Mouse (Mus musculus): ENCODE measurements around the gene St7.

The St7 gene

DNA sequence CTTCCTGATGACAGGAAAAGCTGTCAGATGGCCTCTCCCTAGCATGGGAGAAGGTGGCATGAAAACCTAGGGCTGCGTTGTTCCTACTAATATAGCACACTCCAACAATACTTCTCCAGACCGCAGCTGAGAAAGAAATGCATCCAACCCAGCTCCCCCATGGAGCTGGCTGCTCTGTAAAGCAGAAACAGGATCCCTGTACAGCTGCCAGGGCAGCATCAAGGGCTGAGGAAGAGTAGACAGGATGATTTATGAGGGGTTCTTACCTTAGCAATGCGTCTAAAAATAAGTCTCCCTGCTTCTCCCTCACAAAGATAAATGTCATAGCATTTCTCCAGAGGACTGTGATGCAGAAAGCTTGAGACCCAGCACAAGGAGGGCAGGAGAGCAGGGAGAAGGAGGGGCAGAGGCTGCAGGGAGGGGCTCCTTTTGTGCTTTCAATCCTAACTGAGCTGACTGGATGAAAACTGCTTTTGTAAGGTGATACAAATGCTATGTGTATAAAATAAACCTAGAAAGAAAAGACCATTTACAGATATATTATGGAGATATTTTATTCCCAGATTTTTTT lies 124.2 kb downstream of the St7 start:
- no peak for DNase-seq (ENCODE audit: low read depth, low spot score)

GRCm38 (mm10) chr6:17823614-17824013 lies 130.9 kb downstream of the St7 start:
- no peak for DNase-seq (ENCODE audit: low read depth, low spot score)

DNA sequence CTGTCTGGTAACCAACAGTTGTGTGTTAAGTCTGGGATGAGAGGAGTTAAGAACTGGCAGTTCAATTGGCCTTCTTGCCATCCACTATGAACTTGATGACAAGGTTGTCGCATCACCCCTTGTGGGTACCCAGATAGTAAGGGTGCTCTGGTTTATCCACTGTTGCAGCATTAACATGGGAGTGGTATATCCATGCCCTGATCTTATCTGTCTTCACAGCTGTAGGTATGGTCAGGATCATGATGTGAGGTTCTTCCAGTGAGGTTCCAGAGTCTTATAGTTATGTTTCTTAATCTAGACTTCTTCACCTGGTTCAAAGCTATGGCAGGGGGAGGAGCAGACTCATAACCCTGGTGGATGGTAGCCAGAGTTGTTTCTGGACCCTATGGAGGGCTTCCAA lies 132.0 kb downstream of the St7 start:
- DNase-seq (ENCODE audit: low read depth, low spot score), result no peak

- DNase-seq (ENCODE audit: low read depth, low spot score), result no peak
These were observed 135.6 kb downstream of the St7 start for GRCm38 (mm10) chr6:17828382-17828781.

GRCm38 (mm10) chr6:17829981-17830380 lies 137.2 kb downstream of the St7 start:
- DNase-seq (ENCODE audit: low read depth, low spot score), result no peak

GRCm38 (mm10) chr6:17834493-17834892 lies 141.8 kb downstream of the St7 start:
- DNase-seq (ENCODE audit: low read depth, low spot score), result peak; percentile 50

DNA sequence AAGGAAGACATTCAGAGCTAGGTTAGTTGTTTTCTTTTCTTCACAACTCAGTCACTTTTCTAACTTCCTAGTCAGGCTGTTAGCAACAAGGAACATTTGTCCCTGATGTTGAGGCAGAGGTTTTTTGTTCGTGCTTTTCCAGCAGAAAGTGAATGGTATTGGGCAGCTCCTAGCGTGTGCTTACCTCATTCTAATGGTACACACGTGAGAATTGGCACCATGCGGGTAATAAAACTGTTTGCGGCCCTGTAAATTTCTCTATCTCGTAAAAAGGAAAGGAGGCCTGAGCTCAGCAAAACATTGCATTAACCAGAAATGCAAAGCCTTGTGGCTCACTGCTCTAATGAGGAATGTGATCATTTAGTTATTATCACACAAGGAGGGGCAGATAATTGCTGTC lies 143.0 kb downstream of the St7 start:
- no peak for DNase-seq (ENCODE audit: low read depth, low spot score)

DNA sequence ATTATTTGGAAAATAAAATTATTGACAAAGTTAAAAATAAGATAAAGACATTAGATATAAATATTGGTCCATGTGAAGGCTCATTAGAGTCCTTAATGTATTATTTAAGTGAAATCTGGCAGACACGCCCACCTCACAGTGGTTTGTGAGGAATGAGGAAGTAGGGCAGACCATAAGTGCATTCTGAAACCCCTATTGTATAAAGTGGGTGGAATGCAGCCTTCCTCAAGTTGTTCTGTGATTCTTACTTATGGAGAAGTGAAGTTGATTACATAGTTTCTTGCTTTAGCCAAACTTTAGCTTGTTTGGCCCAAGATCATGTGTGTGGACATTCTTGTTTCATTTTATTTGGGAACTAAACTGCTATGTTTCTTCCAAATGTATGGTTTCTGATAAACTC lies 144.9 kb downstream of the St7 start:
- DNase-seq (ENCODE audit: low read depth, low spot score), result no peak

DNA sequence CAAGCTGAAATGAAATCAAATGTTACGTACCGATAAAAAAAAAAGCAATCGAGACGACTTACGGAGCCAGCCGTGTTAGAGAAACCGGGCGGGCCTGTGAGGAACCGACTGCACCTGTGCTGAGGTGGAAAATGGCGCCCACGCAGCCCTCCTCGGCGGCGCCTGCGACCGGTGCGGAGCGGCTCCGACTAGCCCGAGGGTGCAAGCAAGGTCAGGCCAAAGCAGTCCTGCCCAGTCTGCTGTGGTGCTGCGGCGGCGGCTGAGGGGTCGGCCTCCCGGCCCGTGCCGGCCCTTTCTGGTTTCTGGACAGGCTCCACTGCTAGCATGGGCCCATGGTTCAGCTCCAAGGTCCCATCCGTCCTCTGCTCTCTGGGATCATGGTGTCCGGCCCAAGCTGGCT lies 147.7 kb downstream of the St7 start:
- DNase-seq (ENCODE audit: low read depth, low spot score), result peak; percentile 62

GRCm38 (mm10) chr6:17842759-17843158 lies 150.0 kb downstream of the St7 start:
- DNase-seq (ENCODE audit: low read depth, low spot score), result peak; percentile 35

DNA sequence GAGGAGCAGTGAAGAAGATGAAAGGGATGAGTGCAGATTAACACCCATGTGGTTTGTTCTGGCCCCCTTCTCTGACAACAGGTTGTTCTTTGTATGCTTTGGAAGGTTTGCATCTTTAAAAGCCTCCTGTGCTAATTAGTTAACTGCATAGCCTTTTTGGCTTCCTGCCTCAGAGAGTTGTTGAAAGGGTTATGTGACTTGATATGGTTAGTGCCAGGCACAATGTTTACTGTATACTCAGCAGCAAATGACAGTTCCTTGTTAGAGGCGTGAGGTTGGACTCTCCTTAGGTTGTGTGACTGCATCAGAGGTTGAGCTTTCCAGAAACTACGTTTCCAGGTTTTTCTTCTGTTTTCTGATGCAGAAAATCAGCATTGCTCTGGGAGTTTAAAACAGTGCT lies 158.6 kb downstream of the St7 start:
- DNase-seq (ENCODE audit: low read depth, low spot score), result no peak

GRCm38 (mm10) chr6:17853587-17854274 lies 161.0 kb downstream of the St7 start:
- DNase-seq (ENCODE audit: low read depth, low spot score), result no peak

DNA sequence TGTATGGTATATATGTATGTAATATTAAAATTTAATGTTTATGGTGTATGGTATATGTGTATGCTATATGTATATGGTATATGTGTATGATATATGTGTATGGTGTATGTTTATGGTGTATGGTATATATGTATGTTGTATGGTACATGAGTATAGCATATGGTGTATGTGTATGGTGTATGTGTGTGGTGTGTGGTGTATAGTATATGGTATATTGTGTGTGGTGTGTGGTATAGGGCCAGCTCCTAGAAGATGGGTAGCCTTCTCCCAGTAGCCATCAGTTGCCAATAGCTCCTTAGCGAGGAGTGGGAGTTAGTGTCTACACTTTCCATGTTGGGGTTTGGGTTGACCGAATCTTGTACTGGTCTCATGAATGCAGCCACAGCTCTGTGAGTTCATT lies 162.9 kb downstream of the St7 start:
- no peak for DNase-seq (ENCODE audit: low read depth, low spot score)

DNA sequence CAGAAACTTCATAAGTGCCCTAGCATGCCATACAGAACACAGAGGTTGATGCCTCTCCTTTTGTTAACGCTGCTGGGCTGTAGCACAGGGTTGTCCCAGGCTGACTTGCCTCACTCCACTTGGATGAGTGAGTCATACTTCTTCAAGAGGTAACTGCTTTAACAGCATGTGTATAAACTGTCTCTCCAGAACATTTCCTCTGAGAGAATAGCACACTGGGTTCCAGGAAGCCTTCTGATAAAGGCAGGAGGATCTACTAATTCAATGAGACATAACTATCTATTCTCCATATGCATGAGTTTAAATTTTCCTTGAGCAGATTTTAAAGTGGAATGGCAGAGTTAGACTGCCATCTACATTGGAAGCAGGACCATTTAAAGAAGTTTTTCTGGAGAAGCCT lies 166.8 kb downstream of the St7 start:
- DNase-seq (ENCODE audit: low read depth, low spot score), result no peak

DNA sequence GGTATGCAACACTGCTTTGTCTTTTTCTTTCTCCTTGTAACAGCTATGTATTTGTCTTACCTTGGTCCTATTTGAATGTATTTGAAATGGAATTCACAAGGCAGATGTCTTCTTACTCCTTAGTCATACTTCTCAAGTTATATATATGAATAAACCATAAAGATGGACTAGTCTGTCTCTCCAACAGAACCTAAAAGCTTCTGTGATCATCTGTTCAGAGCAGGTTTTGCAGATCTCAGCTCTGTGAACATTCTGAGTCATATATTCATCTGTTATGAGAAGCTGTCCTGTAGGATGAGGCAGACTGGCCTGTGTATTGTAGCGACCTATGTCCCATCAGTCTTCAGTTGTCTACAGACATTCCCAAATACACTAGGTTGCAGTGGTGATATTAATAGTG lies 167.7 kb downstream of the St7 start:
- no peak for DNase-seq (ENCODE audit: low read depth, low spot score)

GRCm38 (mm10) chr6:17867796-17868195 lies 175.1 kb downstream of the St7 start:
- no peak for DNase-seq (ENCODE audit: low read depth, low spot score)

- DNase-seq (ENCODE audit: low read depth, low spot score), result no peak
These were observed 179.2 kb downstream of the St7 start for GRCm38 (mm10) chr6:17871831-17872372.

DNA sequence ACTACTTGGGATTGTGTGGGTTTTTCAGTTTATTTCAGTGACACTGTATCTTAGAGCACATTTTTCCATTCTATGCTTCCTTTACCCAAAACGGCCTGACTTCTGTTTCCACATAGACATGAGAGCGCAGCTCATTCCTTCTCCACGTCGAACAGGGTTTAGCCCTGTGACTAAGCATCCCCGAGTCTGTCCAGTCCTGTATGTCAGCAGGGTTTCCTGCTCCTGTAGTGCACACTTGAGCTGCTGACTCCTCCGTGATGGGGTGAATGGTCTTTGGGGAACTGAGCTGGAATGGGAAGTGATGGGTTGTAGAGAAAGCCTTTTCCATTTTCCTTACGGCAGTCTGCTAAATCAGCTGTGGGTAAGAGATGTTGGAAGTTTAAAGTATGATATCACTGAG lies 182.9 kb downstream of the St7 start:
- no peak for DNase-seq (ENCODE audit: low read depth, low spot score)

GRCm38 (mm10) chr6:17876023-17876613 lies 183.4 kb downstream of the St7 start:
- no peak for DNase-seq (ENCODE audit: low read depth, low spot score)

GRCm38 (mm10) chr6:17876670-17877179 lies 184.0 kb downstream of the St7 start:
- DNase-seq (ENCODE audit: low read depth, low spot score), result no peak

DNA sequence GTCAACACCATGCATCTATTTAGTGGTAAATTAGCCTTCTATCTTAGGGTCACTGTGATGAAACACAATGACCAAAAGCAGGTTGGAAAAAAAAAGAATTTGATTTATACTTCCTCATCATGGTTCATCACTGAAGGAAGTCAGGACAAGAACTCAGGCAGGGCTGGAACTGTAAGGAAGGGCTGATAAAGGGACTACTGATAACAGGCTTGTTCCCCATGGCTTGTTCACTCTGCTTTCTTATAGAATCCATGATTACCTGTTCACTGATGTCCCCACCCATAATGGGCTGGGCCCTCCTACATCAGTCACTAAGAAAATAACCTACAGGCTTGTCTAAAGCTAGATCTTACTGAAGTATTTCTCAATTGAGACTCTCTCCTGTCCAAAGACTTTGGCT lies 190.2 kb downstream of the St7 start:
- no peak for DNase-seq (ENCODE audit: low read depth, low spot score)

DNA sequence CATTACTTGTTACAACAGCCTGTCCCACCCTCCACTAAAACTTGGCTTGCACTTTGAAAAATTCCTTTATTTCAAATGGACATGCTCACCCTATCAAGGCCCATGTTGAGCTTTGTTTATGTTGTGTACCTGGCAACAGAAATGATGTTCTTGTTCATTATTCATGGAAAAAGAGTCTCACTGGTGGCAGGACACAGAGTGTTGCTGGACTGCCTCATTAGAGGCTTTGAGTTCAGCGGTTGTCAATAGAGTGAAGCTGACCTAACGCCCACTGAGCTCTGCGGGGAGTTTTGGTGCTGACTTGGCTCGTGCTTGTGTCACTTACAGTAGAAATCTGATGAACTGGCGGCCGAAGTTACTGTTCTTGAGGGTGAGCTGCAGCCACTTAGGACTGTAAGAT lies 195.0 kb downstream of the St7 start:
- DNase-seq (ENCODE audit: low read depth, low spot score), result no peak

DNA sequence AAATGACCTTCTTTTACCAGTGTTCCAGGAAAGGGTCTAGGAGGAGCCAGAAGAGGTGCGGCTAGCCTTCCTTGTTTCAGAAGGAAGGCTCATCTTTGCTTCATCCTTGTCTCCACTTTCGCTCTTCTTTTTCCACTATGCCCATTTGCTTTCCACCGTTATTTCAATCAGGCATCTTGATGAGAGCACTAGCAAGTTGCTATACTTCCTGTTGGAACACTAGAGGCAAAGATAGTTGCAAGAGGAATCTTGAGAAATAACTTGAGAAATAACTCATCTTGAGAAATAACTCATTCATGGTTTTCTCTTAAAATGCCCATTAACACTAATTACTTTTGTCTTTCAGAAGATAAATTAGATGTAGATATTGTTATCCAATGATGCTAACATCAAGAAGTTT lies 202.8 kb downstream of the St7 start:
- no peak for DNase-seq (ENCODE audit: low read depth, low spot score)
